Mouse (Mus musculus): ENCODE data around the gene Cela3a.
"Not testable (repeated sequence)": the region's sequence is repeated elsewhere in the genome, so short reads cannot be mapped to it uniquely, and the experiment has no call there.

Cela3a gene

GRCm38 (mm10) chr4:137414936-137415335 is 5.3 kb upstream of the Cela3a start:
- DNase-seq (ENCODE audit: inconsistent ontology term), result no peak

GRCm38 (mm10) chr4:137412185-137412709 is 2.7 kb upstream of the Cela3a start:
- not testable (repeated sequence) for DNase-seq (ENCODE audit: inconsistent ontology term)

- DNase-seq (ENCODE audit: inconsistent ontology term), result no peak
Measured at GRCm38 (mm10) chr4:137405571-137405970, 4.0 kb downstream of the Cela3a start.

- peak; percentile 90 for DNase-seq (ENCODE audit: inconsistent ontology term)
Measured at GRCm38 (mm10) chr4:137396641-137397525, 12.7 kb downstream of the Cela3a start.

GRCm38 (mm10) chr4:137393378-137394135 is 16.0 kb downstream of the Cela3a start:
- DNase-seq (ENCODE audit: inconsistent ontology term), result no peak

GRCm38 (mm10) chr4:137392874-137393273 is 16.7 kb downstream of the Cela3a start:
- no peak for DNase-seq (ENCODE audit: inconsistent ontology term)

GRCm38 (mm10) chr4:137391287-137391686 is 18.3 kb downstream of the Cela3a start:
- no peak for DNase-seq (ENCODE audit: inconsistent ontology term)

GRCm38 (mm10) chr4:137390196-137390595 is 19.4 kb downstream of the Cela3a start:
- DNase-seq (ENCODE audit: inconsistent ontology term), result no peak

GRCm38 (mm10) chr4:137388983-137389382 is 20.6 kb downstream of the Cela3a start:
- DNase-seq (ENCODE audit: inconsistent ontology term), result no peak

- peak; percentile 92 for DNase-seq (ENCODE audit: inconsistent ontology term)
Measured at GRCm38 (mm10) chr4:137388059-137388794, 21.4 kb downstream of the Cela3a start.

GRCm38 (mm10) chr4:137387482-137388058 is 22.0 kb downstream of the Cela3a start:
- no peak for DNase-seq (ENCODE audit: inconsistent ontology term)

- no peak for DNase-seq (ENCODE audit: inconsistent ontology term)
Measured at GRCm38 (mm10) chr4:137380702-137381605, 28.6 kb downstream of the Cela3a start.

- DNase-seq (ENCODE audit: inconsistent ontology term), result no peak
Measured at GRCm38 (mm10) chr4:137379713-137380255, 29.8 kb downstream of the Cela3a start.

- no peak for DNase-seq (ENCODE audit: inconsistent ontology term)
Measured at GRCm38 (mm10) chr4:137379085-137379484, 30.5 kb downstream of the Cela3a start.

GRCm38 (mm10) chr4:137377526-137378304 is 31.9 kb downstream of the Cela3a start:
- no peak for DNase-seq (ENCODE audit: inconsistent ontology term)

GRCm38 (mm10) chr4:137376778-137377177 is 32.8 kb downstream of the Cela3a start:
- DNase-seq (ENCODE audit: inconsistent ontology term), result no peak

- DNase-seq (ENCODE audit: inconsistent ontology term), result no peak
Measured at GRCm38 (mm10) chr4:137375314-137376278, 34.0 kb downstream of the Cela3a start.

GRCm38 (mm10) chr4:137373711-137374110 is 35.9 kb downstream of the Cela3a start:
- no peak for DNase-seq (ENCODE audit: inconsistent ontology term)
